Mouse (Mus musculus): Measurements from ENCODE around the gene Cox8c. TPM values are rescaled to one million over a fixed set of nuclear protein-coding genes. Genes with fewer than 3 reads are reported as not detected.
A peak's percentile ranks its signal among the peaks of the same experiment; 100 is the strongest.

Cox8c gene
- total RNA-seq, 2 experiments from 2014 or later: not detected

- peak; percentile 30; the same call in 1 of the 2 replicates for ATAC-seq (replicated peaks; ENCODE audit: low FRiP score, low TSS enrichment, poor library complexity, severe bottlenecking)
Observed at GRCm38 (mm10) chr12:102949395-102950208, 50.5 kb downstream of the Cox8c start.

Other genes with a start within 250 kb of the Cox8c start
- 7.4 and 12.1 TPM in 2 replicates for gene Itpk1, start 194.4 kb upstream of the Cox8c start, total RNA-seq (2014; fragmentation: Nextera tagmentation)
- gene Itpk1, start 194.4 kb upstream of the Cox8c start, total RNA-seq (2017): 4.9 and 6.5 TPM in 2 replicates
- gene Moap1, start 155.7 kb upstream of the Cox8c start, total RNA-seq (2014; fragmentation: Nextera tagmentation): 3.8 and 8.2 TPM in 2 replicates
- gene Moap1, start 155.7 kb upstream of the Cox8c start, total RNA-seq (2017): 11.5 and 15.8 TPM in 2 replicates
- gene Tmem251, start 155.6 kb upstream of the Cox8c start, total RNA-seq (2014; fragmentation: Nextera tagmentation): 9.2 and 13.8 TPM in 2 replicates
- 8.1 and 10.8 TPM in 2 replicates for gene Tmem251, start 155.6 kb upstream of the Cox8c start, total RNA-seq (2017)
- gene Gm28051, start 141.6 kb upstream of the Cox8c start, total RNA-seq (2014; fragmentation: Nextera tagmentation): not detected in 2 replicates
- gene Gm28051, start 141.6 kb upstream of the Cox8c start, total RNA-seq (2017): not detected in 2 replicates
- gene Gon7, start 141.5 kb upstream of the Cox8c start, total RNA-seq (2014; fragmentation: Nextera tagmentation): 12.2 and 21.1 TPM in 2 replicates
- gene Gon7, start 141.5 kb upstream of the Cox8c start, total RNA-seq (2017): 25.5 and 28.1 TPM in 2 replicates
- gene Ubr7, start 141.3 kb upstream of the Cox8c start, total RNA-seq (2014; fragmentation: Nextera tagmentation): 40.2 and 46.4 TPM in 2 replicates
- 65.0 and 72.8 TPM in 2 replicates for gene Ubr7, start 141.3 kb upstream of the Cox8c start, total RNA-seq (2017)
- gene Gm20604, start 140.6 kb upstream of the Cox8c start, total RNA-seq (2014; fragmentation: Nextera tagmentation): 13.8 and 15.9 TPM in 2 replicates
- gene Gm20604, start 140.6 kb upstream of the Cox8c start, total RNA-seq (2017): 11.9 and 14.0 TPM in 2 replicates
- gene Btbd7, start 20.8 kb upstream of the Cox8c start, total RNA-seq (2014; fragmentation: Nextera tagmentation): 17.1 and 22.9 TPM in 2 replicates
- gene Btbd7, start 20.8 kb upstream of the Cox8c start, total RNA-seq (2017): 21.7 and 21.9 TPM in 2 replicates
- 0.07 TPM in 1 of 2 replicates, not detected in the other for gene Unc79, start 49.5 kb downstream of the Cox8c start, total RNA-seq (2014; fragmentation: Nextera tagmentation)
- gene Unc79, start 49.5 kb downstream of the Cox8c start, total RNA-seq (2017): 0.05 TPM in 1 of 2 replicates, not detected in the other